Mouse (Mus musculus) CH12.LX (cell line): ENCODE data around the gene Cxadr.

ENCODE experiments used
- CHD1 ChIP-seq: IDR thresholded peaks from 2 replicates; pipeline ENCODE4 v1.6.1; 2012; ENCODE audit warnings: low read depth, low read length, improper control_type of control experiment, inconsistent platforms
- CHD2 ChIP-seq: IDR thresholded peaks from 2 replicates; pipeline ENCODE4 v1.6.1; 2011; ENCODE audit warnings: low read length, improper control_type of control experiment
- CTCF ChIP-seq, 2 experiments: IDR thresholded peaks in 1 of 2; conservative IDR thresholded peaks in 1 of 2; 2 replicates each; pipeline ENCODE4 v1.5.1; 2011 to 2012; ENCODE audit warnings: low read depth in 2 of 2, low read length in 2 of 2, improper control_type of control experiment in 1 of 2, inconsistent platforms in 1 of 2, mild to moderate bottlenecking in 1 of 2, moderate library complexity in 1 of 2
- EP300 ChIP-seq: IDR thresholded peaks from 2 replicates; pipeline ENCODE4 v1.6.1; 2011; ENCODE audit warnings: low read length, improper control_type of control experiment
- JUN ChIP-seq: IDR thresholded peaks from 2 replicates; pipeline ENCODE4 v1.6.1; 2011; ENCODE audit warnings: low read depth, mild to moderate bottlenecking, low read length, improper control_type of control experiment, moderate library complexity; ENCODE audit not compliant: insufficient read depth
- MAFK ChIP-seq: IDR thresholded peaks from 2 replicates; pipeline ENCODE4 v1.6.1; 2011; ENCODE audit warnings: low read length, improper control_type of control experiment; ENCODE audit not compliant: insufficient replicate concordance
- MEF2A ChIP-seq: IDR thresholded peaks from 2 replicates; pipeline ENCODE4 v1.6.1; 2014; ENCODE audit warnings: low read depth, mild to moderate bottlenecking, inconsistent platforms, low read length, improper control_type of control experiment, borderline replicate concordance
- NRF1 ChIP-seq: IDR thresholded peaks from 2 replicates; pipeline ENCODE4 v1.6.1; 2014; ENCODE audit warnings: low read depth, mild to moderate bottlenecking, inconsistent platforms, low read length, improper control_type of control experiment, moderate library complexity
- POLR2A ChIP-seq: IDR thresholded peaks from 2 replicates; pipeline ENCODE4 v1.6.1; 2011; ENCODE audit warnings: low read depth, mild to moderate bottlenecking, improper control_type of control experiment, low read length
- RAD21 ChIP-seq: IDR thresholded peaks from 2 replicates; pipeline ENCODE4 v1.6.1; 2011; ENCODE audit warnings: low read depth, mild to moderate bottlenecking, low read length, improper control_type of control experiment, moderate library complexity
- SMC3 ChIP-seq: IDR thresholded peaks from 2 replicates; pipeline ENCODE4 v1.6.1; 2011; ENCODE audit warnings: low read depth, low read length, improper control_type of control experiment
- ZKSCAN1 ChIP-seq: IDR thresholded peaks from 2 replicates; pipeline ENCODE4 v1.6.1; 2012; ENCODE audit warnings: low read depth, inconsistent platforms, low read length, improper control_type of control experiment, borderline replicate concordance

GRCm38 (mm10) chr16:78361466-78361865, 60.2 kb downstream of the Cxadr start:
- no peak for TF ChIP-seq CHD1
- TF ChIP-seq SMC3, result no peak
- TF ChIP-seq POLR2A, result no peak
- no peak for TF ChIP-seq CTCF (conservative IDR thresholded peaks at IDR 0.05 in 1 of 2, IDR thresholded peaks at IDR 0.05 in 1 of 2; ENCODE audit: low read depth in 2 of 2, low read length in 2 of 2)
- TF ChIP-seq MAFK, result no peak
- no peak for TF ChIP-seq JUN
- TF ChIP-seq MEF2A, result no peak
- no peak for TF ChIP-seq CHD2
- no peak for TF ChIP-seq NRF1
- TF ChIP-seq EP300, result no peak
- no peak for TF ChIP-seq ZKSCAN1
- TF ChIP-seq RAD21, result no peak
